Mouse (Mus musculus): Measurements from ENCODE around the gene Mef2b.

DNA sequence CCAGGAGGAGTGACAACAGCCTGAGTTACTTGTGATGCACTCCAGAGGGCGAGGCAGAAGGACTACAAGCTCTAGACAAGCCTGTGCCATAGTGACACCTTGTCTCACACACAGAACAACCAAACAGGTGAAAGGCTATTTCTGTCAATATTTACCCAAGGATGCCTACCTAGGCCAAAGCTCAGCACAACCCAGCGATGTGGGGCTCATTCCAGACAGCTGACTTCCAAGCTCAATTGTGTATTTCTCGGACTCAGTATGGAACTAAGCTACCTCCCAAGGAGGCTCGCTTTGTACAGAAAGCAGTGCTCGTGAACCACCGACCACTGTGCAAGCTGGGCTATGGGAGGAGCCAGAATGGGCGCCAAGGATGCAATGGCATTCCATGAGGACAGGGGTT, 58.1 kb downstream of the Mef2b start:
- TF ChIP-seq POLR2A (IDR thresholded peaks at IDR 0.05; ENCODE audit: extremely low read depth, insufficient read depth, low read length) (no peak), CTCF (IDR thresholded peaks at IDR 0.05; ENCODE audit: low read depth, low read length) (no peak)
